Mouse (Mus musculus): ENCODE results near the gene Fgf16. TPM values are rescaled to one million over a fixed set of nuclear protein-coding genes. Genes with fewer than 3 reads are reported as not detected.

Fgf16 gene
- polyA plus RNA-seq, 1 experiment from 2014 or later = 0.29 TPM

- H3K9ac ChIP-seq (replicated peaks; ENCODE audit: low read length) = 0 out of 2 replicates have a peak overlapping the region, but pooled peaks have one; percentile 13
- 12% methylated on average over 20 of the region's 20 CpGs for WGBS
- H3K27me3 ChIP-seq (ENCODE audit: control insufficient read depth, insufficient read depth, low read length) = peaks cover 28% of the 10 kb centered on the region
- ATAC-seq (replicated peaks; ENCODE audit: insufficient number of reproducible peaks, low FRiP score, low TSS enrichment, low read depth) (no peak), DNase-seq (ENCODE audit: low spot score) (no peak)
- no peak overlapping the region for H3K27ac ChIP-seq (replicated peaks; ENCODE audit: low read depth, low read length)
- peak overlapping the region; percentile 56 for H3K4me2 ChIP-seq (ENCODE audit: low read depth, low read length)
- peak overlapping the region; percentile 30 for H3K4me3 ChIP-seq (ENCODE audit: low read depth, low read length)
- H3K9me3 ChIP-seq (replicated peaks; ENCODE audit: control insufficient read depth, low read length) = no peaks in the 10 kb centered on the region
- H3K4me1 ChIP-seq (ENCODE audit: control insufficient read depth, insufficient read depth, low read length) = no peaks in the 10 kb centered on the region; the same call in 1 of the 2 replicates
- no peaks in the 10 kb centered on the region for H3K36me3 ChIP-seq (replicated peaks; ENCODE audit: control insufficient read depth, insufficient read depth, low read depth, low read length)
Observed at GRCm38 (mm10) chrX:105763612-105764011, 467 bp upstream of the Fgf16 start.

- ATAC-seq (replicated peaks; ENCODE audit: insufficient number of reproducible peaks, low FRiP score, low TSS enrichment, low read depth) = no peak
Observed at GRCm38 (mm10) chrX:105765005-105765706, 1.1 kb downstream of the Fgf16 start.

GRCm38 (mm10) chrX:105766013-105766412 lies 1.9 kb downstream of the Fgf16 start:
- ATAC-seq (replicated peaks; ENCODE audit: insufficient number of reproducible peaks, low FRiP score, low TSS enrichment, low read depth) (no peak), DNase-seq (ENCODE audit: low spot score) (peak; percentile 2)
- H3K4me1 ChIP-seq (ENCODE audit: control insufficient read depth, insufficient read depth, low read length) = no peaks in the 10 kb centered on the region; the same call in 1 of the 2 replicates
- no peak overlapping the region for H3K4me2 ChIP-seq (ENCODE audit: low read depth, low read length)
- no peaks in the 10 kb centered on the region for H3K9me3 ChIP-seq (replicated peaks; ENCODE audit: control insufficient read depth, low read length)
- H3K27me3 ChIP-seq (ENCODE audit: control insufficient read depth, insufficient read depth, low read length) = peaks cover 28% of the 10 kb centered on the region
- H3K4me3 ChIP-seq (ENCODE audit: low read depth, low read length) = no peak overlapping the region
- H3K9ac ChIP-seq (replicated peaks; ENCODE audit: low read length) = no peak overlapping the region
- WGBS = 32% methylated on average over 6 of the region's 6 CpGs
- no peaks in the 10 kb centered on the region for H3K36me3 ChIP-seq (replicated peaks; ENCODE audit: control insufficient read depth, insufficient read depth, low read depth, low read length)
- no peak overlapping the region for H3K27ac ChIP-seq (replicated peaks; ENCODE audit: low read depth, low read length)

More at GRCm38 (mm10) chrX:105765005-105765706, 1.1 kb downstream of the Fgf16 start:
- Histone ChIP-seq H3K36me3 (replicated peaks; ENCODE audit: control insufficient read depth, insufficient read depth, low read depth, low read length) (no peaks in the 10 kb centered on the region), H3K27me3 (ENCODE audit: control insufficient read depth, insufficient read depth, low read length) (peaks cover 28% of the 10 kb centered on the region), H3K4me1 (ENCODE audit: control insufficient read depth, insufficient read depth, low read length) (no peaks in the 10 kb centered on the region; the same call in 1 of the 2 replicates), H3K4me2 (ENCODE audit: low read depth, low read length) (peak overlapping the region; percentile 56), H3K27ac (replicated peaks; ENCODE audit: low read depth, low read length) (no peak overlapping the region), H3K9ac (replicated peaks; ENCODE audit: low read length) (no peak overlapping the region), H3K4me3 (ENCODE audit: low read depth, low read length) (peak overlapping the region; percentile 30), H3K9me3 (replicated peaks; ENCODE audit: control insufficient read depth, low read length) (no peaks in the 10 kb centered on the region)
- 24% methylated on average over 33 of the region's 36 CpGs for WGBS
- DNase-seq (ENCODE audit: low spot score) = peak; percentile 3

GRCm38 (mm10) chrX:105767177-105767764 lies 3.2 kb downstream of the Fgf16 start:
- WGBS = 15% methylated on average over 9 of the region's 9 CpGs
- no peaks in the 10 kb centered on the region; the same call in 1 of the 2 replicates for H3K4me1 ChIP-seq (ENCODE audit: control insufficient read depth, insufficient read depth, low read length)
- no peak overlapping the region for H3K4me2 ChIP-seq (ENCODE audit: low read depth, low read length)
- no peaks in the 10 kb centered on the region for H3K9me3 ChIP-seq (replicated peaks; ENCODE audit: control insufficient read depth, low read length)
- no peaks in the 10 kb centered on the region for H3K36me3 ChIP-seq (replicated peaks; ENCODE audit: control insufficient read depth, insufficient read depth, low read depth, low read length)
- ATAC-seq (replicated peaks; ENCODE audit: insufficient number of reproducible peaks, low FRiP score, low TSS enrichment, low read depth) = peak; percentile 77
- no peak overlapping the region for H3K4me3 ChIP-seq (ENCODE audit: low read depth, low read length)
- H3K27me3 ChIP-seq (ENCODE audit: control insufficient read depth, insufficient read depth, low read length) = peaks cover 28% of the 10 kb centered on the region
- H3K27ac ChIP-seq (replicated peaks; ENCODE audit: low read depth, low read length) = no peak overlapping the region
- H3K9ac ChIP-seq (replicated peaks; ENCODE audit: low read length) = no peak overlapping the region
- peak; percentile 53 for DNase-seq (ENCODE audit: low spot score)

- DNase-seq (ENCODE audit: low spot score) (no peak), ATAC-seq (replicated peaks; ENCODE audit: insufficient number of reproducible peaks, low FRiP score, low TSS enrichment, low read depth) (no peak)
- peaks cover 23% of the 10 kb centered on the region for H3K27me3 ChIP-seq (ENCODE audit: control insufficient read depth, insufficient read depth, low read length)
- no peak overlapping the region for H3K9ac ChIP-seq (replicated peaks; ENCODE audit: low read length)
- no peak overlapping the region for H3K4me2 ChIP-seq (ENCODE audit: low read depth, low read length)
- H3K9me3 ChIP-seq (replicated peaks; ENCODE audit: control insufficient read depth, low read length) = no peaks in the 10 kb centered on the region
- 74% methylated on average over 3 of the region's 3 CpGs for WGBS
- no peaks in the 10 kb centered on the region for H3K36me3 ChIP-seq (replicated peaks; ENCODE audit: control insufficient read depth, insufficient read depth, low read depth, low read length)
- H3K4me1 ChIP-seq (ENCODE audit: control insufficient read depth, insufficient read depth, low read length) = no peaks in the 10 kb centered on the region; the same call in 1 of the 2 replicates
- no peak overlapping the region for H3K27ac ChIP-seq (replicated peaks; ENCODE audit: low read depth, low read length)
- no peak overlapping the region for H3K4me3 ChIP-seq (ENCODE audit: low read depth, low read length)
Observed at GRCm38 (mm10) chrX:105767932-105768331, 3.9 kb downstream of the Fgf16 start.

- no peak overlapping the region for H3K27ac ChIP-seq (replicated peaks; ENCODE audit: low read depth, low read length)
- H3K4me1 ChIP-seq (ENCODE audit: control insufficient read depth, insufficient read depth, low read length) = no peaks in the 10 kb centered on the region
- no peak overlapping the region for H3K4me2 ChIP-seq (ENCODE audit: low read depth, low read length)
- 86% methylated on average over 5 of the region's 5 CpGs for WGBS
- H3K9ac ChIP-seq (replicated peaks; ENCODE audit: low read length) = no peak overlapping the region
- no peak overlapping the region for H3K4me3 ChIP-seq (ENCODE audit: low read depth, low read length)
- DNase-seq (ENCODE audit: low spot score) = no peak
- H3K9me3 ChIP-seq (replicated peaks; ENCODE audit: control insufficient read depth, low read length) = no peaks in the 10 kb centered on the region
- no peaks in the 10 kb centered on the region for H3K27me3 ChIP-seq (ENCODE audit: control insufficient read depth, insufficient read depth, low read length)
- H3K36me3 ChIP-seq (replicated peaks; ENCODE audit: control insufficient read depth, insufficient read depth, low read depth, low read length) = no peaks in the 10 kb centered on the region
- no peak for ATAC-seq (replicated peaks; ENCODE audit: insufficient number of reproducible peaks, low FRiP score, low TSS enrichment, low read depth)
Observed at GRCm38 (mm10) chrX:105773281-105773680, 9.2 kb downstream of the Fgf16 start.

GRCm38 (mm10) chrX:105794806-105795403 lies 30.8 kb downstream of the Fgf16 start:
- no peaks in the 10 kb centered on the region for H3K27me3 ChIP-seq (ENCODE audit: control insufficient read depth, insufficient read depth, low read length)

GRCm38 (mm10) chrX:105824462-105824861 lies 60.4 kb downstream of the Fgf16 start:
- 90% methylated on average over 5 of the region's 5 CpGs for WGBS
- Histone ChIP-seq H3K27ac (replicated peaks; ENCODE audit: low read depth, low read length) (no peak overlapping the region), H3K4me1 (ENCODE audit: control insufficient read depth, insufficient read depth, low read length) (no peaks in the 10 kb centered on the region), H3K36me3 (replicated peaks; ENCODE audit: control insufficient read depth, insufficient read depth, low read depth, low read length) (no peaks in the 10 kb centered on the region), H3K27me3 (ENCODE audit: control insufficient read depth, insufficient read depth, low read length) (no peaks in the 10 kb centered on the region), H3K4me2 (ENCODE audit: low read depth, low read length) (no peak overlapping the region), H3K4me3 (ENCODE audit: low read depth, low read length) (no peak overlapping the region), H3K9ac (replicated peaks; ENCODE audit: low read length) (no peak overlapping the region), H3K9me3 (replicated peaks; ENCODE audit: control insufficient read depth, low read length) (no peaks in the 10 kb centered on the region)
- DNase-seq (ENCODE audit: low spot score) = no peak
- ATAC-seq (replicated peaks; ENCODE audit: insufficient number of reproducible peaks, low FRiP score, low TSS enrichment, low read depth) = no peak

More at GRCm38 (mm10) chrX:105794806-105795403, 30.8 kb downstream of the Fgf16 start:
- Histone ChIP-seq H3K36me3 (replicated peaks; ENCODE audit: control insufficient read depth, insufficient read depth, low read depth, low read length) (no peaks in the 10 kb centered on the region), H3K9ac (replicated peaks; ENCODE audit: low read length) (no peak overlapping the region), H3K4me2 (ENCODE audit: low read depth, low read length) (no peak overlapping the region), H3K4me3 (ENCODE audit: low read depth, low read length) (no peak overlapping the region), H3K9me3 (replicated peaks; ENCODE audit: control insufficient read depth, low read length) (no peaks in the 10 kb centered on the region), H3K27ac (replicated peaks; ENCODE audit: low read depth, low read length) (no peak overlapping the region), H3K4me1 (ENCODE audit: control insufficient read depth, insufficient read depth, low read length) (no peaks in the 10 kb centered on the region)
- DNase-seq (ENCODE audit: low spot score) (peak; percentile 14), ATAC-seq (replicated peaks; ENCODE audit: insufficient number of reproducible peaks, low FRiP score, low TSS enrichment, low read depth) (peak; percentile 48; the same call in 1 of the 2 replicates)
- 50% methylated on average over 8 of the region's 8 CpGs for WGBS

All from embryonic facial prominence, embryonic 11.5 days (tissue).